12 mouse cellular contexts compared by ENCODE assay signal in genomic region chr9:110054080-110054421, GRCm38 (mm10).
DNase-seq lines count a peak whose midpoint lies in the region; ATAC-seq lines count a peak whose summit lies in the region.
"Had no signal": no experiment of that assay in that cellular context is flagged by ENCODE, and none has a peak within 500 bp of the region (broad histone marks: within the 10 kb centered on the region; RNA-seq: fewer than 3 reads in every experiment).

No protein-coding gene starts in this region.

- peak overlapping the region; percentile 85 for H3K27ac ChIP-seq in forebrain, embryonic 16.5 days (ENCODE audit: low read length)
- H3K27ac ChIP-seq in midbrain, embryonic 14.5 days (replicated peaks; ENCODE audit: low read depth, low read length), result peak overlapping the region; percentile 89

- H3K27me3 ChIP-seq in forebrain, embryonic 16.5 days (replicated peaks; ENCODE audit: control insufficient read depth, insufficient read depth, low read length), result no peaks in the 10 kb centered on the region
- H3K27me3 ChIP-seq in midbrain, embryonic 14.5 days (ENCODE audit: control insufficient read depth, insufficient read depth, low read length), result no peaks in the 10 kb centered on the region
- H3K27me3 ChIP-seq: Patski had no signal

- peak overlapping the region; percentile 74; the same call in 1 of the 2 replicates for H3K9ac ChIP-seq in forebrain, embryonic 16.5 days (replicated peaks; ENCODE audit: low read depth, low read length)
- peak overlapping the region; percentile 68; the same call in 1 of the 2 replicates for H3K9ac ChIP-seq in midbrain, embryonic 14.5 days (replicated peaks; ENCODE audit: low read length)

- H3K9me3 ChIP-seq in forebrain, embryonic 16.5 days (ENCODE audit: control insufficient read depth, low read length), result no peaks in the 10 kb centered on the region
- H3K9me3 ChIP-seq in midbrain, embryonic 14.5 days (ENCODE audit: control insufficient read depth, low read length), result no peaks in the 10 kb centered on the region
- H3K9me3 ChIP-seq: megakaryocyte, embryonic 14.5 days had no signal

- H3K4me2 ChIP-seq in forebrain, embryonic 16.5 days (ENCODE audit: low read length), result peak overlapping the region; percentile 67
- H3K4me2 ChIP-seq in midbrain, embryonic 14.5 days (ENCODE audit: low read length), result peak overlapping the region; percentile 73

- H3K4me3 ChIP-seq in forebrain, embryonic 16.5 days (replicated peaks; ENCODE audit: low read length), result peak overlapping the region; percentile 52
- H3K4me3 ChIP-seq in midbrain, embryonic 14.5 days (replicated peaks; ENCODE audit: low read depth, low read length), result peak overlapping the region; percentile 39
- H3K4me3 ChIP-seq: megakaryocyte, embryonic 14.5 days had no signal

- H3K4me1 ChIP-seq in forebrain, embryonic 16.5 days (replicated peaks; ENCODE audit: control insufficient read depth, insufficient read depth, low read length), result peaks cover 40% of the 10 kb centered on the region
- peaks cover 50% of the 10 kb centered on the region for H3K4me1 ChIP-seq in midbrain, embryonic 14.5 days (ENCODE audit: control insufficient read depth, insufficient read depth, low read length)
- H3K4me1 ChIP-seq: megakaryocyte, embryonic 14.5 days had no signal

- ATAC-seq in forebrain, embryonic 16.5 days, result peak; percentile 37; the same call in 1 of the 2 replicates
- ATAC-seq in midbrain, embryonic 14.5 days (ENCODE audit: low FRiP score, low TSS enrichment), result peak; percentile 57; the same call in 1 of the 2 replicates
- ATAC-seq: Patski had no signal

- DNase-seq in embryo, embryonic 10.5 days (ENCODE audit: low spot score), result peak; percentile 64
- DNase-seq in embryo, embryonic 10 days (ENCODE audit: low spot score), result no peak
- peak; percentile 46 for DNase-seq in embryo, embryonic 11 days
- no peak for DNase-seq in midbrain, embryonic 14.5 days
- DNase-seq in kidney, adult 18-20 months, result no peak
- no peak for DNase-seq in lung, postnatal 14 days
- no peak for DNase-seq in spleen, postnatal 4 days (ENCODE audit: low spot score in 2 of 2)
- DNase-seq: adrenal gland, postnatal 10 days; kidney, postnatal 10 days had no signal

- WGBS in forebrain, embryonic 16.5 days, result 9% methylated on average over 2 of the region's 2 CpGs
- 6% methylated on average over 2 of the region's 2 CpGs for WGBS in midbrain, embryonic 14.5 days

- H3K36me3 ChIP-seq in forebrain, embryonic 16.5 days (ENCODE audit: control insufficient read depth, insufficient read depth), result no peaks in the 10 kb centered on the region
- H3K36me3 ChIP-seq in midbrain, embryonic 14.5 days (ENCODE audit: control insufficient read depth, insufficient read depth, low read length), result no peaks in the 10 kb centered on the region

Comparison
In these comparisons a context has a peak if more than half of its experiments do, and no peak if none do; other contexts are left out.
1. DNase-seq: peak in embryo, embryonic 10.5 days (single experiment) and embryo, embryonic 11 days (single experiment); none in embryo, embryonic 10 days (single experiment), midbrain, embryonic 14.5 days (single experiment), kidney, adult 18-20 months (single experiment), lung, postnatal 14 days (single experiment) and spleen, postnatal 4 days (0 of 2).